Mouse (Mus musculus) layer of hippocampus, adult 9-10 months (tissue): ENCODE data around the gene Chd5.

Experiments
- DNase-seq: peaks from one replicate; pipeline ENCODE4 v3.0.0; 2022; ENCODE audit warnings: low spot score

Gene Chd5

GRCm38 (mm10) chr4:152338419-152339292 lies at the start of gene Chd5:
Chd5 (plus strand) TSS chr4:152338651.
- no peak for DNase-seq

- DNase-seq = no peak
Observed at GRCm38 (mm10) chr4:152290385-152290784, 48.1 kb upstream of the Chd5 start.

- no peak for DNase-seq
Observed at GRCm38 (mm10) chr4:152290991-152291390, 47.5 kb upstream of the Chd5 start.

GRCm38 (mm10) chr4:152291562-152291961 lies 46.9 kb upstream of the Chd5 start, which contains the start of gene Hes3:
Hes3 (minus strand) TSS chr4:152291662.
- no peak for DNase-seq

GRCm38 (mm10) chr4:152292102-152292765 lies 46.2 kb upstream of the Chd5 start:
- DNase-seq = no peak

GRCm38 (mm10) chr4:152294188-152294929 lies 44.1 kb upstream of the Chd5 start:
- no peak for DNase-seq

GRCm38 (mm10) chr4:152295916-152296315 lies 42.5 kb upstream of the Chd5 start:
- no peak for DNase-seq

GRCm38 (mm10) chr4:152296371-152296770 lies 42.1 kb upstream of the Chd5 start:
- no peak for DNase-seq

GRCm38 (mm10) chr4:152296874-152297861 lies 41.3 kb upstream of the Chd5 start, which contains the start of gene Icmt:
Icmt (plus strand) TSS chr4:152297227.
- DNase-seq = peak; percentile 87

GRCm38 (mm10) chr4:152298836-152299235 lies 39.6 kb upstream of the Chd5 start:
- DNase-seq = no peak

- no peak for DNase-seq
Observed at GRCm38 (mm10) chr4:152300375-152300774, 38.1 kb upstream of the Chd5 start.

- DNase-seq = no peak
Observed at GRCm38 (mm10) chr4:152302012-152302411, 36.4 kb upstream of the Chd5 start.

GRCm38 (mm10) chr4:152303172-152303571 lies 35.3 kb upstream of the Chd5 start:
- DNase-seq = no peak

GRCm38 (mm10) chr4:152304685-152305084 lies 33.8 kb upstream of the Chd5 start:
- no peak for DNase-seq

- no peak for DNase-seq
Observed at GRCm38 (mm10) chr4:152305991-152306390, 32.5 kb upstream of the Chd5 start.

- no peak for DNase-seq
Observed at GRCm38 (mm10) chr4:152307542-152307941, 30.9 kb upstream of the Chd5 start.

- DNase-seq = no peak
Observed at GRCm38 (mm10) chr4:152312186-152312585, 26.3 kb upstream of the Chd5 start.

GRCm38 (mm10) chr4:152313211-152313632 lies 25.2 kb upstream of the Chd5 start:
- DNase-seq = no peak

GRCm38 (mm10) chr4:152313934-152314333 lies 24.5 kb upstream of the Chd5 start:
- no peak for DNase-seq

- DNase-seq = no peak
Observed at GRCm38 (mm10) chr4:152315498-152316213, 22.8 kb upstream of the Chd5 start.
